Mouse (Mus musculus) lung, adult 2 months (tissue): ENCODE results near the gene Gm44579.

Experiments
- CTCF ChIP-seq: fragments of 200-500 bp; IDR thresholded peaks from 2 replicates; pipeline ENCODE4 v1.5.1; 2011; ENCODE audit warnings: mild to moderate bottlenecking, low read length, control low read depth; ENCODE audit not compliant: insufficient read depth
- POLR2A ChIP-seq: fragments of 200-500 bp; IDR thresholded peaks from 2 replicates; pipeline ENCODE4 v1.6.1; 2011; ENCODE audit warnings: low read depth, mild to moderate bottlenecking, control low read depth, low read length, borderline replicate concordance; ENCODE audit errors: extremely low read depth

DNA sequence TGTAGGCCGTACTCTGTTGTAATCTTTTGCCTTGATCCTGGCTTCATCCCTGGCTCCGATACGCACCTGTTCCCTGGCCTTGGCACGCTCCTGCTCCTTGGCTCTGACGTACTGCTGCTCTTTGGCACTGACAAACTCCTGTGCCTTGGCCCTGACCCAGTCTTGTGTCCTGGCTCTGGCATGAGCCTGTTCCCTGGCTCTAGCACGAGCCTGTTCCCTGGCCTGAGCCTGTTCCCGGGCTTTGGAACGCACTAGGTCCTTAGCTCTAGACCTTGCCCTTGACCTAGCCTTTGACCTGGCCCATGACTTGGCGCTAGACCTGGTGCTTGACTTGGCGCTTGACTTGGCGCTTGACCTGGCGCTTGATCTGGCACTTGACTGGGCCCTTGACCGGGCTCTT is 35.5 kb upstream of the Gm44579 start:
- TF ChIP-seq POLR2A (no peak), CTCF (no peak)
